Mouse (Mus musculus) liver, embryonic 11.5 days (tissue): ENCODE measurements around the gene Trmt10b. TPM values are rescaled to one million over a fixed set of nuclear protein-coding genes. Genes with fewer than 3 reads are reported as not detected.

ENCODE experiments used
- ATAC-seq: fragments of 200-750 bp; cut with Nextera tagmentation; replicated peaks from 2 replicates; pipeline ENCODE4 v1.8.0; 2017; ENCODE audit warnings: moderate number of reproducible peaks, mild to moderate bottlenecking, moderate TSS enrichment, moderate library complexity; ENCODE audit not compliant: low FRiP score
- DNase-seq: peaks from one replicate; pipeline ENCODE4 v3.0.0-alpha.2; 2017; ENCODE audit warnings: low spot score
- H3K27ac ChIP-seq: fragments of 300-500 bp; sonication (generic); 2 replicates; pipeline ENCODE4 v1.5.1; 2014; ENCODE audit warnings: mild to moderate bottlenecking, low read depth, low read length, control low read depth
- H3K27me3 ChIP-seq: fragments of 300-500 bp; sonication (generic); replicated peaks from 2 replicates; pipeline ENCODE4 v1.6.1; 2014; ENCODE audit warnings: low read length, mixed read lengths; ENCODE audit not compliant: control insufficient read depth, insufficient read depth
- H3K36me3 ChIP-seq: fragments of 300-500 bp; sonication (generic); 2 replicates; pipeline ENCODE4 v1.6.1; 2014; ENCODE audit warnings: mild to moderate bottlenecking, low read length, moderate library complexity, mixed read lengths; ENCODE audit not compliant: control insufficient read depth, insufficient read depth
- H3K4me1 ChIP-seq: fragments of 300-500 bp; sonication (generic); replicated peaks from 2 replicates; pipeline ENCODE4 v1.6.1; 2014; ENCODE audit warnings: low read length, mixed read lengths; ENCODE audit not compliant: control insufficient read depth, insufficient read depth
- H3K4me2 ChIP-seq: fragments of 300-500 bp; sonication (generic); 2 replicates; pipeline ENCODE4 v1.6.1; 2014; ENCODE audit warnings: mild to moderate bottlenecking, control low read depth, moderate library complexity
- H3K4me3 ChIP-seq: fragments of 300-500 bp; sonication (generic); 2 replicates; pipeline ENCODE4 v1.5.1; 2014; ENCODE audit warnings: low read depth, low read length, control low read depth
- H3K9ac ChIP-seq: fragments of 300-500 bp; sonication (generic); 2 replicates; pipeline ENCODE4 v1.6.1; 2014; ENCODE audit warnings: low read depth, low read length, control low read depth
- H3K9me3 ChIP-seq: fragments of 300-500 bp; sonication (generic); 2 replicates; pipeline ENCODE4 v1.6.1; 2016; ENCODE audit warnings: low read length, inconsistent platforms, mixed read lengths; ENCODE audit not compliant: control insufficient read depth
- WGBS: fragments of 180-500 bp; shearing (Covaris S2); extraction: QIAGEN DNeasy Blood & Tissue Kit; methylation state at CpG from one replicate; pipeline ENCODE4 v1.1.7; 2014; 5-methylcytosine and 5-hydroxymethylcytosine counted together
- polyA plus RNA-seq: library from polyadenylated mRNA; unstranded; fragments of >200 nt; fragmentation: Nextera tagmentation; extraction: Ambion mirVana; gene quantifications from 2 replicates; pipeline ENCODE4 v1.2.1, GENCODE M21; 2014

The Trmt10b gene
- polyA plus RNA-seq, 1 experiment from 2014 or later, result 17.8 TPM

DNA sequence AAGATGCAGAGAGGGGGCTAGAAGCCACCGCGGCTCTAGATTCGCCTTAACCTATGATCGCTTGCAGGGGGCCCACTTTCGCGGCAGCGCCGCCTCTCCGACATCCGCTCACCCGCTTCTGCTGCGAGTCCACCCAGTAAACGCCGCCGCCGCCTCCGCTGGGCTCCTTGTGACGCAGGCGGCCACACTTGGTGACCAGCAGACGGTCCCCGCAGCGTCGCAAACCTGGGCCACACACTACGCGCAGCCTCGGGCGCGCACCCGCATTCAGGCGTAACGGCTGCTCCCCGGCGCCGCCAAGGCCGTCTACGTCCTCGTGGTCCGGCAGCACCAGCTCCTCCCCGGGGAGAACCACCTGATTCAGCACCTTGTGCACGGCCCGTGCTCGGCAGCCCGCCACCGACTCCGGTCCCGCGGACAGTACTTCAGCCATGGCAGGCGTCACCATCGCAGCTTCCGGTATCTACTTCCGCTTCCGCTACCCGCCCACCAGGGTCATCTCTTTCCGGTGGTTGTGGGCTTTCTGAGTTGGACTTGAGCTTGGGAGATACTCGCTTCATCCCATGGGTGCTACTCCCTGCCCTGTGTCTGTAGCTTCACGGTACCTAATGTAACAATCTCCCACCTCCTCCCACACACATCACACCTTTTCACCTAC is 23.4 kb downstream of the Trmt10b start:
- DNase-seq (peak; percentile 85), ATAC-seq (peak; percentile 86)
- under 1% methylated on average over 56 of the region's 56 CpGs for WGBS
- Histone ChIP-seq H3K4me2 (peak overlapping the region; percentile 76), H3K4me1 (peaks cover 8% of the 10 kb centered on the region), H3K27ac (peak overlapping the region; percentile 73; the same call in 1 of the 2 replicates), H3K4me3 (peak overlapping the region; percentile 93), H3K9ac (peak overlapping the region; percentile 96), H3K27me3 (no peaks in the 10 kb centered on the region), H3K36me3 (peaks cover 11% of the 10 kb centered on the region; the same call in 1 of the 2 replicates), H3K9me3 (no peaks in the 10 kb centered on the region)

- WGBS, result 82% methylated on average over 7 of the region's 7 CpGs
- H3K36me3 ChIP-seq, result no peaks in the 10 kb centered on the region
- no peak for ATAC-seq
These were observed 34.2 kb downstream of the Trmt10b start for GRCm38 (mm10) chr4:45331139-45331538.

DNA sequence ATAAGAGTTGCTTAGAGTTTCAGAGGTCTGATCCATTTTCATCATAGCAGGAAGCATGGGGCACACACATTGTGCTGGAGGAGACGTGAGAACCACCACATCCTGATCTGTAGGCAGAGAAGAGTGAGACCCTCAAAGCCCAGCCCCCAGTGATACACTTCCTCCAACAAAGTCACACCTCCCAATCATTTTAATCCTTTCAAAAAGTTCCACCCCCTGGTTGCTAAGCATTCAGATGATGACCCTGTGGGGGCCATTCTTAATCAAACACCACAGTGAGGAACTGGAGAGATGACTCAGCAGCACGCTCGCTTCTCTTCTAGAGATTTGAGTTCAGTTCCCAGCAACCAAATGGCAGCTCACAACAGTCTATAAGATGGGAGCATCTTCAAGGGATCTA is 35.5 kb downstream of the Trmt10b start:
- no peaks in the 10 kb centered on the region for H3K9me3 ChIP-seq
- no peaks in the 10 kb centered on the region for H3K4me1 ChIP-seq
- no peak overlapping the region for H3K9ac ChIP-seq
- ATAC-seq, result no peak
- no peaks in the 10 kb centered on the region for H3K36me3 ChIP-seq
- WGBS, result 57% methylated on average over 3 of the region's 3 CpGs
- no peak overlapping the region for H3K4me2 ChIP-seq
- no peaks in the 10 kb centered on the region; the same call in 1 of the 2 replicates for H3K27me3 ChIP-seq
- no peak overlapping the region for H3K4me3 ChIP-seq
- no peak overlapping the region for H3K27ac ChIP-seq
- no peak for DNase-seq

More at GRCm38 (mm10) chr4:45331139-45331538, 34.2 kb downstream of the Trmt10b start:
- Histone ChIP-seq H3K9me3 (no peaks in the 10 kb centered on the region), H3K4me3 (no peak overlapping the region), H3K4me1 (no peaks in the 10 kb centered on the region), H3K27me3 (no peaks in the 10 kb centered on the region; the same call in 1 of the 2 replicates), H3K4me2 (no peak overlapping the region), H3K9ac (no peak overlapping the region), H3K27ac (no peak overlapping the region)
- no peak for DNase-seq

DNA sequence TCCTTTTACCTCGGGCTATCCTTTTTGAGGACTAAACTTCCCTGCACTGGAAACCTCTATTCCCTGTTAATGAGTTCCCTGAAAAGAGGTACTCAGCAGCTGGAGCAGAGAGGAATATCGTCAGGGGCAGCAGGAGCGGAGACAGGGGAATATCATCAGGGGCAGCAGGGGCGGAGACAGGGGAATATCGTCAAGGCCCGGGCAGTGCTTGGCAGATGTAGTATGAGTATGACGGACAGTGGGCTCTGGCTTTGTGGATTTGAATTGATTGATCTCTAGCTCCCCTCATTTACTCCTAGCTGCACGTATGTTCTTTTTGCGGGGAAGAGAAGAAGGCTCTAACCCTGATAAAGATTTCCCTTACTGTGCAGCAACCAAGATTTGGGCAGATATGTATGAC is 44.3 kb downstream of the Trmt10b start:
- ATAC-seq (no peak), DNase-seq (no peak)
- H3K4me3 ChIP-seq, result peak overlapping the region; percentile 95; the same call in 1 of the 2 replicates
- 59% methylated on average over 9 of the region's 9 CpGs for WGBS
- H3K36me3 ChIP-seq, result no peaks in the 10 kb centered on the region
- peaks cover 9% of the 10 kb centered on the region for H3K4me1 ChIP-seq
- peak overlapping the region; percentile 97 for H3K9ac ChIP-seq
- H3K4me2 ChIP-seq, result peak overlapping the region; percentile 93
- H3K9me3 ChIP-seq, result no peaks in the 10 kb centered on the region
- no peak overlapping the region for H3K27ac ChIP-seq
- no peaks in the 10 kb centered on the region; the same call in 1 of the 2 replicates for H3K27me3 ChIP-seq

- no peaks in the 10 kb centered on the region for H3K9me3 ChIP-seq
- 3% methylated on average over 30 of the region's 42 CpGs for WGBS
- H3K36me3 ChIP-seq, result no peaks in the 10 kb centered on the region
- peak; percentile 95 for ATAC-seq
- peak within 1 kb of the TSS; percentile 95 for H3K4me3 ChIP-seq
- DNase-seq, result peak; percentile 98
- peaks cover 9% of the 10 kb centered on the region for H3K4me1 ChIP-seq
- H3K27me3 ChIP-seq, result no peaks in the 10 kb centered on the region
- peak within 1 kb of the TSS; percentile 99 for H3K27ac ChIP-seq
- peak within 1 kb of the TSS; percentile 93 for H3K4me2 ChIP-seq
- H3K9ac ChIP-seq, result peak within 1 kb of the TSS; percentile 97
These were observed 44.8 kb downstream of the Trmt10b start, which contains the start of gene Dcaf10 for GRCm38 (mm10) chr4:45341669-45342249. Gene Dcaf10 (plus strand): TSS chr4:45342101.

- H3K9ac ChIP-seq, result peak within 1 kb of the TSS; percentile 97
- peak within 1 kb of the TSS; percentile 99 for H3K27ac ChIP-seq
- DNase-seq, result peak; percentile 70
- peak within 1 kb of the TSS; percentile 93 for H3K4me2 ChIP-seq
- H3K9me3 ChIP-seq, result no peaks in the 10 kb centered on the region
- no peaks in the 10 kb centered on the region for H3K27me3 ChIP-seq
- H3K4me3 ChIP-seq, result peak within 1 kb of the TSS; percentile 95
- H3K36me3 ChIP-seq, result no peaks in the 10 kb centered on the region
- WGBS, result under 1% methylated on average over 74 of the region's 76 CpGs
- peaks cover 9% of the 10 kb centered on the region for H3K4me1 ChIP-seq
- ATAC-seq, result peak; percentile 86
These were observed 45.6 kb downstream of the Trmt10b start, which contains the start of gene Exosc3 for GRCm38 (mm10) chr4:45342286-45343155. Gene Exosc3 (minus strand): TSS chr4:45342732.

DNA sequence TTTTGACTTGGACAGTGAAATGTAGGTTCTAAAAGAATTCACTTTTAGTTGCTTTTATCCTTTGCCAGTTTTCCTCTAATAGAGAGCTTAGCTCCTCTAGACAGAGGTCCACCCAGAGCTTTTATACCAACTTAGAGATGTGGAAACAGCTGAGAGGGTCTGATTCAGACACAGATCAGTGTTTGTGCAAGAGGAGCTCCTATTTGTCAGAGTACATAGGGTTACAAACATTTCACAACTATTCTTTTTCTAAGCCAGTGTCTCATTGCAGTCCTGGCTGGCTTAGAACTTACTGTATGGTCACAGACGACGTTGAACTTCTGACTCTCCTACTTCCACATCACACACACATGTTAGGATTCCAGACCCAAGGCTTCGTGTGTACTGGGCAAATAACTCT is 59.7 kb downstream of the Trmt10b start:
- 82% methylated on average over 3 of the region's 3 CpGs for whole genome bisulfite sequencing
- Histone ChIP-seq H3K4me2 (no peak overlapping the region), H3K9ac (no peak overlapping the region), H3K9me3 (no peaks in the 10 kb centered on the region), H3K4me3 (no peak overlapping the region), H3K27me3 (no peaks in the 10 kb centered on the region), H3K27ac (no peak overlapping the region), H3K4me1 (no peaks in the 10 kb centered on the region), H3K36me3 (peaks cover 3% of the 10 kb centered on the region; the same call in 1 of the 2 replicates)
- no peak for ATAC-seq
- DNase-seq, result no peak
